Comparison of ENCODE assay signal across 15 mouse cellular contexts in the genomic region with DNA sequence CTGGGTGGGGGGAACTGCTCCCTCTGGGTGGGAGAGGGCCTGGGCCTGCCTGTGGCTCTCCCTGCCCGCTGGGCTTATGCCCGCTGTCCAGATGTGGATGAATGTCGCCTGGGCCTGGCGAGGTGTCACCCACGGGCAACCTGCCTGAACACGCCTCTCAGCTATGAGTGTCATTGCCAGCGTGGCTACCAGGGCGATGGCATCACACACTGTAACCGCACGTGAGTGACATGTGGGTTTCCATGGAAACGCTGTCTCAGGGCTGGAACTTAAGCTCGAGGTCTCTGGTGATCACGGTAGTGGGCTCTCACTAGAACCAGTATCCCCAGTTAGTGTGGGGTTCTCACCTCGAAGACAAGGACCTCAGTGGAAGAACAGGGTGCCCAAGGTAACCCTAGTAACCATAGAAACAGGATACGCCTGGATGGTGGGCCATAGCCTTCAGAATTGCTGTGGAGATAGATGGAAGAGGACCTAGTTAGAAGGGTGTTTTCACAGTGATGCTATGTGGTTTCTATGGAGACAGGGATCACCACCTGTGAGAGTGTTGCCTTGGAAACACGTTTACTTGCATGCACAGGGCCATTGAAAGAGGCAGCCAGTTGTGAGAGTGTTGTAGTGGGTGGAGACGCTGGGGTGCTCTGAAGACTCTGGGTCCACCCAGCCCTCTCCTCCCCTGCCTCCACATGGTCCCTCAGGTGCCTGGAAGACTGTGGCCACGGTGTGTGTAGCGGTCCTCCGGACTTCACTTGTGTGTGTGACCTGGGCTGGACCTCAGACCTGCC. TPM values are rescaled to one million over a fixed set of nuclear protein-coding genes. Genes with fewer than 3 reads are reported as not detected.
DNase-seq lines count a peak whose midpoint lies in the region; ATAC-seq lines count a peak whose summit lies in the region.
"Had no signal": no experiment of that assay in that cellular context is flagged by ENCODE, and none has a peak within 500 bp of the region (broad histone marks: within the 10 kb centered on the region; RNA-seq: fewer than 3 reads in every experiment).

No protein-coding gene starts in this region.

- no peak overlapping the region for H3K4me3 ChIP-seq in neural tube, embryonic 12.5 days

- WGBS in neural tube, embryonic 12.5 days: 79% methylated on average over 20 of the region's 20 CpGs

- H3K9ac ChIP-seq in neural tube, embryonic 12.5 days: no peak overlapping the region
- H3K9ac ChIP-seq: liver, embryonic 14.5 days had no signal

- 0 out of 2 replicates have a peak, but pooled peaks have one; percentile 37 for ATAC-seq in neural tube, embryonic 12.5 days (ENCODE audit: low FRiP score, low read depth)
- ATAC-seq in monocyte, adult 5-6 weeks (replicated peaks; ENCODE audit: insufficient number of reproducible peaks, low FRiP score, low TSS enrichment, poor library complexity, severe bottlenecking): no peak

- H3K9me3 ChIP-seq in neural tube, embryonic 12.5 days: no peaks in the 10 kb centered on the region

- H3K27me3 ChIP-seq in neural tube, embryonic 12.5 days (replicated peaks): no peaks in the 10 kb centered on the region

- DNase-seq in frontal cortex, adult 2 months (ENCODE audit: extremely low spot score in 1 of 2, low spot score in 1 of 2): peak; percentile 41 to 62
- DNase-seq in frontal cortex, postnatal 25 days (ENCODE audit: low spot score in 2 of 2): no peak
- no peak for DNase-seq in neural tube, embryonic 10.5 days (ENCODE audit: extremely low spot score, low spot score)
- peak; percentile 67 for DNase-seq in layer of hippocampus, adult 9-11 months
- peak; percentile 47 for DNase-seq in telencephalon, adult 2 months (ENCODE audit: low read depth, low spot score)
- no peak for DNase-seq in cerebellum, postnatal 25 days
- DNase-seq: kidney, postnatal 25 days; thymus, adult 18-20 months had no signal

- peaks cover 64% of the 10 kb centered on the region for H3K36me3 ChIP-seq in neural tube, embryonic 12.5 days

- H3K4me1 ChIP-seq in neural tube, embryonic 12.5 days: no peaks in the 10 kb centered on the region

- H3K27ac ChIP-seq in neural tube, embryonic 12.5 days: no peak overlapping the region
- H3K27ac ChIP-seq: liver, embryonic 14.5 days had no signal

- H3K4me2 ChIP-seq in neural tube, embryonic 12.5 days (replicated peaks): no peak overlapping the region

RNA-seq across cellular contexts. Expression of gene Megf8, which starts 24.2 kb away (rescaled TPM):
- 65.2 and 67.0 TPM in 2 replicates for polyA plus RNA-seq in frontal cortex, adult 2 months (2012; rRNA removed)
- polyA plus RNA-seq in neural tube, embryonic 12.5 days (2016; fragmentation: Nextera tagmentation; extraction: Ambion mirVana): 19.1 and 19.6 TPM in 2 replicates
- 0.64 to 1.8 TPM (median 0.86 TPM) in 3 replicates for total RNA-seq in monocyte, adult 5-6 weeks (2017)

RNA-seq across cellular contexts. Expression of gene Cnfn, which starts 28.3 kb away (rescaled TPM):
- polyA plus RNA-seq in frontal cortex, adult 2 months (2012; rRNA removed): not detected in 2 replicates
- polyA plus RNA-seq in neural tube, embryonic 12.5 days (2016; fragmentation: Nextera tagmentation; extraction: Ambion mirVana): not detected in 2 replicates
- not detected in 3 replicates for total RNA-seq in monocyte, adult 5-6 weeks (2017)
- total RNA-seq: adrenal gland, adult 18-20 months; heart, adult 8-10 months; MEL had no signal
- polyA plus RNA-seq: liver, embryonic 14.5 days; neural tube, embryonic 14.5 days had no signal

RNA-seq across cellular contexts. Expression of gene Tmem145, which starts 35.3 kb away (rescaled TPM):
- 74.6 and 90.4 TPM in 2 replicates for polyA plus RNA-seq in frontal cortex, adult 2 months (2012; rRNA removed)
- 26.0 and 28.3 TPM in 2 replicates for polyA plus RNA-seq in neural tube, embryonic 12.5 days (2016; fragmentation: Nextera tagmentation; extraction: Ambion mirVana)
- total RNA-seq in monocyte, adult 5-6 weeks (2017): not detected in 3 replicates
- total RNA-seq: MEL had no signal
- polyA plus RNA-seq: liver, embryonic 14.5 days had no signal

RNA-seq across cellular contexts. Expression of gene Prr19, which starts 40.0 kb away (rescaled TPM):
- 0.17 and 0.28 TPM in 2 replicates for polyA plus RNA-seq in frontal cortex, adult 2 months (2012; rRNA removed)
- 1.1 and 1.5 TPM in 2 replicates for polyA plus RNA-seq in neural tube, embryonic 12.5 days (2016; fragmentation: Nextera tagmentation; extraction: Ambion mirVana)
- not detected in 3 replicates for total RNA-seq in monocyte, adult 5-6 weeks (2017)
- total RNA-seq: adrenal gland, adult 18-20 months; heart, adult 8-10 months; MEL had no signal

RNA-seq across cellular contexts. Expression of gene Pafah1b3, which starts 43.4 kb away (rescaled TPM):
- 33.5 and 43.0 TPM in 2 replicates for polyA plus RNA-seq in frontal cortex, adult 2 months (2012; rRNA removed)
- 400 and 431 TPM in 2 replicates for polyA plus RNA-seq in neural tube, embryonic 12.5 days (2016; fragmentation: Nextera tagmentation; extraction: Ambion mirVana)
- total RNA-seq in monocyte, adult 5-6 weeks (2017): 8.0 to 20.6 TPM (median 20.3 TPM) in 3 replicates

Comparison
In these comparisons a context has a peak if more than half of its experiments do, and no peak if none do; other contexts are left out.
1. DNase-seq: peak in frontal cortex, adult 2 months (2 of 2), layer of hippocampus, adult 9-11 months (single experiment) and telencephalon, adult 2 months (single experiment); none in frontal cortex, postnatal 25 days (0 of 2), neural tube, embryonic 10.5 days (single experiment) and cerebellum, postnatal 25 days (0 of 2).